Mouse (Mus musculus): ENCODE results near the gene Enpp5. TPM values are rescaled to one million over a fixed set of nuclear protein-coding genes. Genes with fewer than 3 reads are reported as not detected.

Enpp5 gene
- polyA plus RNA-seq, 1 experiment, result 98.4 TPM

DNA sequence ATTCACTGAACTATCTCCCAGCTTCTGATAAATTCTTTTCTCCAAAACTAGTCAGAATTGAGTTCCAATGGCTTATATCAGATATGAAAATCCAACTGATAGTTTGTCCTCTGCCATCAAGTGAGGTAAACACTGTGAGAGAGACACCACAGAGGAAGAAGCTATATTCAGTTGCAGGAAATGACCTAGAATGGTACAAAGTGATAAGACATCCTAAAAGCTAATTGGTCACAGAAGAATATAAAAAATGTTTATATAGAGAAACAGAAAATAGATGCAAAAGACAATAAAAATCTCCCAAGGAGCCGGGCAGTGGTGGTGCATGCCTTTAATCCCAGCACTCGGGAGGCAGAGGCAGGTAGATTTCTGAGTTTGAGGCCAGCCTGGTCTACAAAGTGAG, 38.0 kb downstream of the Enpp5 start:
- TF ChIP-seq CTCF (conservative IDR thresholded peaks at IDR 0.05; ENCODE audit: insufficient read depth, insufficient read length, low read depth, low read length) (no peak), POLR2A (IDR thresholded peaks at IDR 0.05; ENCODE audit: low read depth, low read length) (no peak)
- Histone ChIP-seq H3K4me1 (ENCODE audit: control insufficient read depth, insufficient read depth, low read length) (no peaks in the 10 kb centered on the region), H3K36me3 (ENCODE audit: control insufficient read depth, insufficient read depth, low read length) (no peaks in the 10 kb centered on the region), H3K27ac (ENCODE audit: insufficient read depth, low read depth, low read length) (no peak overlapping the region), H3K4me3 (ENCODE audit: insufficient read depth, low read depth, low read length) (no peak overlapping the region), H3K27me3 (replicated peaks; ENCODE audit: control insufficient read depth, insufficient read depth, low read length) (no peaks in the 10 kb centered on the region)
- DNase-seq, result no peak
- 75% methylated on average over 2 of the region's 2 CpGs for WGBS

DNA sequence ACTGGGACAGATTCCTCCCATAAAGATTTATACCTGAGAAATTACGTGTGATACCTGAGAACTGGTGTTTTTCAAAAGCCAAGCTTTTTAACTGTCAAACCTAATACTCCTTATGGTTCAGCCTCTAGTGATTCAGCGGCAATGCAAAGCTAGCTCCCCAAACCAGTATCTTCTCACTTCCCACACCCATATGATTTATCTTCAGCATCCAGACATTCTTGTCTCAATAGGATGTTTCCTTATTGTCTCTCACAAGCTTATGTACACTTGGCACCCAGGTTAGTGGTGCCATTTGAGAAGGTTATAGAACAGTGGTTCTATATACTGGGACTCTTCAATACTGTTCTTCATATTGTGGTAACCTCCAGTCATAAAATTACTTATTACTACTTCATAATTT, 39.1 kb downstream of the Enpp5 start:
- no peak overlapping the region for H3K4me3 ChIP-seq (ENCODE audit: insufficient read depth, low read depth, low read length)
- no peaks in the 10 kb centered on the region for H3K27me3 ChIP-seq (replicated peaks; ENCODE audit: control insufficient read depth, insufficient read depth, low read length)
- WGBS, result 76% methylated on average over 2 of the region's 2 CpGs
- DNase-seq, result no peak
- H3K27ac ChIP-seq (ENCODE audit: insufficient read depth, low read depth, low read length), result no peak overlapping the region
- H3K4me1 ChIP-seq (ENCODE audit: control insufficient read depth, insufficient read depth, low read length), result no peaks in the 10 kb centered on the region
- H3K36me3 ChIP-seq (ENCODE audit: control insufficient read depth, insufficient read depth, low read length), result no peaks in the 10 kb centered on the region
- TF ChIP-seq POLR2A (IDR thresholded peaks at IDR 0.05; ENCODE audit: low read depth, low read length) (no peak), CTCF (conservative IDR thresholded peaks at IDR 0.05; ENCODE audit: insufficient read depth, insufficient read length, low read depth, low read length) (no peak)

DNA sequence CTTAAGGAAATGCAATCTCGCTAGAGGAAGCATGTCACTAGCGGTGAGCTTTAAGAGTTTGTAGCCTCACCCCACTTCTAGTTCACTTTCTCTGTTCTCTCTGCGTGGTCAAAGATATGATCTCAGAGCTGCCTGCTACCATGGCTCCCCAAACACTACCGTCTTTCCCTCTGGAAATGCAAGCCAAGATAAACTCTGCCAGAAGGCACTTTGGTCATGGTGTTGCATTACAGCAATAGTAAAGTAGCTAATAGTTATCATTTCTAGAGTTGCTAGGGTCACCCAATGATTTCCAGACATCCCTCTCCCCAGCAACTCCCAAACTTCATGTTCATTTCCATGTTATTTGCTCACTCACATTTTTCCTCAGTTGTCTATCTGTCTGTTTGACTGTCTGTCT, 39.6 kb downstream of the Enpp5 start:
- TF ChIP-seq CTCF (conservative IDR thresholded peaks at IDR 0.05; ENCODE audit: insufficient read depth, insufficient read length, low read depth, low read length), result no peak
- no peak for TF ChIP-seq POLR2A (IDR thresholded peaks at IDR 0.05; ENCODE audit: low read depth, low read length)
- H3K36me3 ChIP-seq (ENCODE audit: control insufficient read depth, insufficient read depth, low read length), result no peaks in the 10 kb centered on the region
- DNase-seq, result no peak
- no peak overlapping the region for H3K4me3 ChIP-seq (ENCODE audit: insufficient read depth, low read depth, low read length)
- H3K27me3 ChIP-seq (replicated peaks; ENCODE audit: control insufficient read depth, insufficient read depth, low read length), result no peaks in the 10 kb centered on the region
- no peaks in the 10 kb centered on the region for H3K4me1 ChIP-seq (ENCODE audit: control insufficient read depth, insufficient read depth, low read length)
- H3K27ac ChIP-seq (ENCODE audit: insufficient read depth, low read depth, low read length), result no peak overlapping the region
- WGBS, result 71% methylated on average over 4 of the region's 4 CpGs

DNA sequence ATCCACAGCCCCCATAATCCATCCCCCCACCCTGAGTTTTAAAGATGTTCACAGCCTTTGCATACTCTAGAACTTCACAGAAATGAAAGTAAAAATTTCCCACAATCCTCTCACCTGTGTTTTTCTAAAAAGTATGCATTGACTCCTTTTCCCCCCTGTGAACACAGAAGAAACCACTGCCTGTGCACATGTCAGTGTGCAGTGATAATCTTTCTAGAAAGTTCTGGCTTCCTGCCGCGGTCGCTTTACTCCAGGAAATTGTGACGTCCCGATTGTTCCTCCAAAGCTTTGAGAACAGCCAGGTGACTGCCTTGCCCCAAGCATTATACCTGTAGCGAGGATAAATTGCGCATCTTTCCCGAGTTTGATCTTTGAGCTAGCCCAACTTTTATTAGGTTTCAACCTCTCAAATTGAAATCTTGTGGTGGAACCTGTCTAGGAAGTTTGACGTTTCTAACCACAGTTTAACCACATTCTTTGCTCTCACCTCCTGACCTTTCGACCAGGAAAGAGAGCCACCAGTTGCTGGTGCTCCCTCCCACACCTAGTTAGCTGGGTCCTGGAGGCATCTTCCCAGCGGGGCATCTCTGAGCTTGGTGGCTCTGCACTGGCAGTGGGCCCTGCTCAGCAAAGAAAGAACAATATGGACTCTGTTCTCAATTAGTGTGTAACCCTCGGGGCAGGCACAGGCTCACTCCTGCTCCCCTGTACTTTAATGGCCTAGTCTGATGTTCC, 42.9 kb downstream of the Enpp5 start:
- WGBS, result 64% methylated on average over 12 of the region's 12 CpGs
- Histone ChIP-seq H3K4me1 (ENCODE audit: control insufficient read depth, insufficient read depth, low read length) (no peaks in the 10 kb centered on the region), H3K27ac (ENCODE audit: insufficient read depth, low read depth, low read length) (no peak overlapping the region), H3K4me3 (ENCODE audit: insufficient read depth, low read depth, low read length) (no peak overlapping the region), H3K36me3 (ENCODE audit: control insufficient read depth, insufficient read depth, low read length) (no peaks in the 10 kb centered on the region), H3K27me3 (replicated peaks; ENCODE audit: control insufficient read depth, insufficient read depth, low read length) (no peaks in the 10 kb centered on the region)
- no peak for DNase-seq
- TF ChIP-seq POLR2A (IDR thresholded peaks at IDR 0.05; ENCODE audit: low read depth, low read length), result no peak
- TF ChIP-seq CTCF (conservative IDR thresholded peaks at IDR 0.05; ENCODE audit: insufficient read depth, insufficient read length, low read depth, low read length), result no peak

DNA sequence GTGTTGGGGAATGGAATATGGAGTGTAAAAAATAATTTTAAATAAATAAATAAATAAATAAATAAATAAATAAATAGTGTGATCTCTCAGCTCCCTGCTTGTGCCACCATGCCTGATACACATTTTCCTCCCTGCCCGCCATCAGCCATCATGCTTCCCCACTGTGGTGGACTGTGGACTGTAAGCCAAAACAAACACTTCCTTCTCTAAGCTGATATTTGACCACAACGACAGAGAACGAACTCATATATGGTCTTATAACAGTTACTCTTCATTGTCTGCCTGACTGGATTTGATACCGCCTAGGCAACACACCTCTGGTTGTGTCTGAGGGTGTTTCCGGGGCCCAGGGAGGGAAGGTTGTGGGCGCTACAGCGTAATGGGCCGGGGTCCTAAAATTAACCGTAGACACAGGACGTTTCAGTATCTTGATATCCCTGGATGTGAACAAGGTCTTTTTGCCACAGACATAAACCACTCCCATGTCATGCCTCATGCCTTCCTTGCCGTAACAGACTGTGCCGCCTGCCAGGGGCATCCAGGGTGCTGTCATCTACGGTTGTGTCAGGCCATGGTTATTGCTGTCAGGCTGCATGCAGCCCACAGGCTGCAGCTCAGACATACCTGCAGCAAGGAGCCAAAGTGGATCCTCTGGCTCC, 50.6 kb downstream of the Enpp5 start:
- DNase-seq, result no peak
- no peaks in the 10 kb centered on the region for H3K4me1 ChIP-seq (ENCODE audit: control insufficient read depth, insufficient read depth, low read length)
- 79% methylated on average over 13 of the region's 13 CpGs for WGBS
- H3K27ac ChIP-seq (ENCODE audit: insufficient read depth, low read depth, low read length), result no peak overlapping the region
- TF ChIP-seq POLR2A (IDR thresholded peaks at IDR 0.05; ENCODE audit: low read depth, low read length) (no peak), CTCF (conservative IDR thresholded peaks at IDR 0.05; ENCODE audit: insufficient read depth, insufficient read length, low read depth, low read length) (no peak)
- H3K4me3 ChIP-seq (ENCODE audit: insufficient read depth, low read depth, low read length), result no peak overlapping the region
- H3K36me3 ChIP-seq (ENCODE audit: control insufficient read depth, insufficient read depth, low read length), result no peaks in the 10 kb centered on the region
- H3K27me3 ChIP-seq (replicated peaks; ENCODE audit: control insufficient read depth, insufficient read depth, low read length), result no peaks in the 10 kb centered on the region

DNA sequence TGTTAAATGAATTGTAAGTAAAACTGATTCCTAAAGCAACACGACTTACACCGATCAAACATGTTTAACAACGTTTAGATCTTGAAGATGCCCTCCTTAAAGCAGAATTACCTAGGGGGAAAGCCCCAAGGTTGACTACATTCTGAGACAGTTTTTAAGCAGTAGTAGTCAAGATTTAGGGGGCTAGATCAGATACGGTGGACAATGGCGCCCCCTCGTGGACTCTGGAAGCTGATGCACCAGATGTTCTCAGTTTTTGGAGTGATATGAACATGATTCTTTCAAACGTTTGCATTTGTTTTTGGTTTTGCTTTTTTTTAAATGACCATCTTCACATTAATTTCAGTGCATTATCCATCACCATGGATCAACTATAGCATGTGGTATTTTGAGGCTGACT, 51.8 kb downstream of the Enpp5 start:
- peak; percentile 76 for DNase-seq
- 6% methylated on average over 7 of the region's 7 CpGs for WGBS
- Histone ChIP-seq H3K27ac (ENCODE audit: insufficient read depth, low read depth, low read length) (no peak overlapping the region), H3K4me1 (ENCODE audit: control insufficient read depth, insufficient read depth, low read length) (no peaks in the 10 kb centered on the region), H3K4me3 (ENCODE audit: insufficient read depth, low read depth, low read length) (no peak overlapping the region), H3K27me3 (replicated peaks; ENCODE audit: control insufficient read depth, insufficient read depth, low read length) (no peaks in the 10 kb centered on the region), H3K36me3 (ENCODE audit: control insufficient read depth, insufficient read depth, low read length) (no peaks in the 10 kb centered on the region)
- TF ChIP-seq CTCF (conservative IDR thresholded peaks at IDR 0.05; ENCODE audit: insufficient read depth, insufficient read length, low read depth, low read length) (peak; percentile 85), POLR2A (IDR thresholded peaks at IDR 0.05; ENCODE audit: low read depth, low read length) (no peak)

DNA sequence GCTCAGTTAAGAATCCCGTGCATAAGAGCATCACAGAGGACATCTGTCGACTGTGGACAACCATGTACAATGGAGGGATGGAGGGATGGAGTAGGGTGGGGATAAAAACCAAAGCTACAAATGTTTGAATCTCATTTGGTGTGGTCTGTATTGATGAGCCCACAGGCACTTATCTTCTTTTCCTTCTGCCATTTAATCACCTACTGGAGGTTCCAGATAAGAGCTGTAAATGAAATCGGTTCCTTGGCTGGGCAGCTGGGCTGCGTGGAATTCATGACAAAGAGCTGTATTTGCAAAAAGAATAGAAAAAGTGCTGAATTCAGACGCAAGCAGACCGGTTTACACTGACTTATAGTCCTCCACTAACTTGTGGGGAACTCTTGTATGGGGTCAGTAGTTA, 55.5 kb downstream of the Enpp5 start:
- H3K27ac ChIP-seq (ENCODE audit: insufficient read depth, low read depth, low read length), result peak overlapping the region; percentile 47; the same call in 1 of the 2 replicates
- no peak for TF ChIP-seq POLR2A (IDR thresholded peaks at IDR 0.05; ENCODE audit: low read depth, low read length)
- TF ChIP-seq CTCF (conservative IDR thresholded peaks at IDR 0.05; ENCODE audit: insufficient read depth, insufficient read length, low read depth, low read length), result no peak
- H3K4me3 ChIP-seq (ENCODE audit: insufficient read depth, low read depth, low read length), result no peak overlapping the region
- no peaks in the 10 kb centered on the region for H3K27me3 ChIP-seq (replicated peaks; ENCODE audit: control insufficient read depth, insufficient read depth, low read length)
- DNase-seq, result no peak
- 45% methylated on average over 6 of the region's 6 CpGs for WGBS
- peaks cover 5% of the 10 kb centered on the region; the same call in 1 of the 2 replicates for H3K4me1 ChIP-seq (ENCODE audit: control insufficient read depth, insufficient read depth, low read length)
- no peaks in the 10 kb centered on the region for H3K36me3 ChIP-seq (ENCODE audit: control insufficient read depth, insufficient read depth, low read length)

All from kidney, adult 2 months (tissue).